Mouse (Mus musculus) liver, adult 2 months (tissue): ENCODE measurements around the gene Tbx4. TPM values are rescaled to one million over a fixed set of nuclear protein-coding genes. Genes with fewer than 3 reads are reported as not detected.

Experiments
- DNase-seq: peaks from one replicate; pipeline ENCODE4 v3.0.0-alpha.2; 2011; ENCODE audit warnings: low read depth, low spot score; ENCODE audit errors: extremely low read depth
- H3K27ac ChIP-seq: fragments of 200-500 bp; replicated peaks from 2 replicates; pipeline ENCODE4 v1.5.1; 2012; ENCODE audit warnings: low read depth, mild to moderate bottlenecking, control low read depth, inconsistent platforms, low read length; ENCODE audit not compliant: insufficient read depth
- H3K27me3 ChIP-seq: fragments of 200-500 bp; 2 replicates; pipeline ENCODE4 v1.6.1; 2012; ENCODE audit warnings: mild to moderate bottlenecking, moderate library complexity, low read length, inconsistent platforms; ENCODE audit not compliant: control insufficient read depth, insufficient read depth
- H3K36me3 ChIP-seq: fragments of 200-500 bp; 2 replicates; pipeline ENCODE4 v1.6.1; 2012; ENCODE audit warnings: low read length, inconsistent platforms; ENCODE audit not compliant: control insufficient read depth, insufficient read depth
- H3K4me1 ChIP-seq: fragments of 200-500 bp; 2 replicates; pipeline ENCODE4 v1.6.1; 2011; ENCODE audit warnings: low read length; ENCODE audit not compliant: control insufficient read depth, insufficient read depth
- H3K4me3 ChIP-seq: fragments of 200-500 bp; 2 replicates; pipeline ENCODE4 v1.5.1; 2011; ENCODE audit warnings: low read depth, mild to moderate bottlenecking, control low read depth, low read length, moderate library complexity; ENCODE audit not compliant: insufficient read depth
- H3K79me2 ChIP-seq: fragments of 200-500 bp; 2 replicates; pipeline ENCODE4 v1.6.1; 2012; ENCODE audit warnings: inconsistent platforms, mild to moderate bottlenecking, low read length, moderate library complexity; ENCODE audit not compliant: control insufficient read depth, insufficient read depth
- H3K9ac ChIP-seq: fragments of 200-500 bp; 2 replicates; pipeline ENCODE4 v1.6.1; 2012; ENCODE audit warnings: low read depth, mild to moderate bottlenecking, control low read depth, inconsistent platforms, low read length
- CTCF ChIP-seq: fragments of 200-500 bp; IDR thresholded peaks from 2 replicates; pipeline ENCODE4 v1.5.1; 2011; ENCODE audit warnings: low read depth, low read length, control low read depth
- POLR2A ChIP-seq: fragments of 200-500 bp; IDR thresholded peaks from 2 replicates; pipeline ENCODE4 v1.6.1; 2011; ENCODE audit warnings: low read length, control low read depth; ENCODE audit not compliant: insufficient read depth; ENCODE audit errors: extremely low read depth
- WGBS: fragments of 180-500 bp; shearing (Covaris S2); methylation state at CpG from one replicate; pipeline ENCODE4 v1.1.7; 2018; 5-methylcytosine and 5-hydroxymethylcytosine counted together
- polyA plus RNA-seq: library from polyadenylated mRNA; depleted of rRNA; stranded (reverse); fragments of >200 nt; gene quantifications from 2 replicates; pipeline ENCODE4 v1.2.3, GENCODE M21; 2012
- total RNA-seq: library from RNA; depleted of rRNA; stranded (reverse); fragments of >200 nt; gene quantifications from 2 replicates; pipeline ENCODE4 v1.2.3, GENCODE M21; 2014

Tbx4 gene
- total and polyA plus RNA-seq, 2 experiments = 0.02 TPM; not detected in 1

GRCm38 (mm10) chr11:85913506-85913905 is 27.3 kb downstream of the Tbx4 start:
- DNase-seq = no peak
- WGBS = 82% methylated on average over 7 of the region's 7 CpGs
- H3K79me2 ChIP-seq = no peaks in the 10 kb centered on the region

GRCm38 (mm10) chr11:85917091-85917992 is 31.1 kb downstream of the Tbx4 start:
- H3K27ac ChIP-seq = no peak overlapping the region
- no peaks in the 10 kb centered on the region for H3K36me3 ChIP-seq
- H3K4me1 ChIP-seq = no peaks in the 10 kb centered on the region
- no peak for DNase-seq
- 83% methylated on average over 12 of the region's 12 CpGs for WGBS
- no peaks in the 10 kb centered on the region; the same call in 1 of the 2 replicates for H3K27me3 ChIP-seq
- H3K79me2 ChIP-seq = no peaks in the 10 kb centered on the region
- TF ChIP-seq POLR2A (no peak), CTCF (no peak)
- no peak overlapping the region for H3K9ac ChIP-seq
- no peak overlapping the region for H3K4me3 ChIP-seq

More at GRCm38 (mm10) chr11:85913506-85913905, 27.3 kb downstream of the Tbx4 start:
- Histone ChIP-seq H3K4me3 (no peak overlapping the region), H3K4me1 (no peaks in the 10 kb centered on the region), H3K27ac (no peak overlapping the region), H3K36me3 (no peaks in the 10 kb centered on the region), H3K27me3 (no peaks in the 10 kb centered on the region; the same call in 1 of the 2 replicates), H3K9ac (no peak overlapping the region)
- TF ChIP-seq CTCF (no peak), POLR2A (no peak)

GRCm38 (mm10) chr11:85917993-85918325 is 31.7 kb downstream of the Tbx4 start:
- no peak overlapping the region for H3K9ac ChIP-seq
- H3K27me3 ChIP-seq = no peaks in the 10 kb centered on the region; the same call in 1 of the 2 replicates
- no peak overlapping the region for H3K27ac ChIP-seq
- no peak for DNase-seq
- H3K4me3 ChIP-seq = no peak overlapping the region
- H3K36me3 ChIP-seq = no peaks in the 10 kb centered on the region
- no peaks in the 10 kb centered on the region for H3K4me1 ChIP-seq
- H3K79me2 ChIP-seq = no peaks in the 10 kb centered on the region
- TF ChIP-seq POLR2A (no peak), CTCF (no peak)
- WGBS = 33% methylated on average over 11 of the region's 11 CpGs

- Histone ChIP-seq H3K27me3 (no peaks in the 10 kb centered on the region; the same call in 1 of the 2 replicates), H3K79me2 (no peaks in the 10 kb centered on the region), H3K4me3 (no peak overlapping the region), H3K36me3 (no peaks in the 10 kb centered on the region), H3K27ac (no peak overlapping the region), H3K9ac (no peak overlapping the region), H3K4me1 (no peaks in the 10 kb centered on the region)
- TF ChIP-seq CTCF (no peak), POLR2A (no peak)
- no peak for DNase-seq
- 68% methylated on average over 10 of the region's 10 CpGs for whole genome bisulfite sequencing
These were observed 32.2 kb downstream of the Tbx4 start for GRCm38 (mm10) chr11:85918388-85918940.

- no peak overlapping the region for H3K27ac ChIP-seq
- H3K4me3 ChIP-seq = no peak overlapping the region; the same call in 1 of the 2 replicates
- peak overlapping the region; percentile 62; the same call in 1 of the 2 replicates for H3K9ac ChIP-seq
- H3K4me1 ChIP-seq = no peaks in the 10 kb centered on the region
- H3K36me3 ChIP-seq = no peaks in the 10 kb centered on the region
- H3K79me2 ChIP-seq = no peaks in the 10 kb centered on the region
- TF ChIP-seq POLR2A = no peak
- no peak for TF ChIP-seq CTCF
- WGBS = 23% methylated on average over 19 of the region's 19 CpGs
- H3K27me3 ChIP-seq = peaks cover 12% of the 10 kb centered on the region
- DNase-seq = no peak
These were observed 39.1 kb downstream of the Tbx4 start for GRCm38 (mm10) chr11:85925294-85925743.

GRCm38 (mm10) chr11:85926287-85926764 is 40.1 kb downstream of the Tbx4 start:
- WGBS = 27% methylated on average over 16 of the region's 16 CpGs
- H3K27ac ChIP-seq = no peak overlapping the region
- no peak for DNase-seq
- H3K27me3 ChIP-seq = peaks cover 12% of the 10 kb centered on the region
- no peak overlapping the region for H3K4me3 ChIP-seq
- no peaks in the 10 kb centered on the region for H3K36me3 ChIP-seq
- H3K4me1 ChIP-seq = no peaks in the 10 kb centered on the region
- TF ChIP-seq POLR2A (no peak), CTCF (no peak)
- no peaks in the 10 kb centered on the region for H3K79me2 ChIP-seq
- H3K9ac ChIP-seq = no peak overlapping the region
